Mouse (Mus musculus): ENCODE measurements around the gene Setmar. TPM values are rescaled to one million over a fixed set of nuclear protein-coding genes. Genes with fewer than 3 reads are reported as not detected.

Setmar gene
- polyA plus RNA-seq, 1 experiment from 2014 or later, result 2.1 TPM

GRCm38 (mm10) chr6:108091296-108091695 is 26.5 kb downstream of the Setmar start:
- ATAC-seq (no peak), DNase-seq (no peak)
- Histone ChIP-seq H3K36me3 (replicated peaks; ENCODE audit: insufficient read depth, low read length) (no peaks in the 10 kb centered on the region), H3K27ac (ENCODE audit: low read depth) (no peak overlapping the region), H3K4me3 (ENCODE audit: low read depth, low read length) (no peak overlapping the region), H3K4me2 (ENCODE audit: low read depth, low read length) (no peak overlapping the region), H3K27me3 (ENCODE audit: insufficient read depth, low read length) (no peaks in the 10 kb centered on the region), H3K9me3 (ENCODE audit: low read length) (no peaks in the 10 kb centered on the region), H3K4me1 (ENCODE audit: insufficient read depth) (no peaks in the 10 kb centered on the region), H3K9ac (replicated peaks) (no peak overlapping the region)
- no peak for TF ChIP-seq CTCF (IDR thresholded peaks at IDR 0.05; ENCODE audit: low read depth)
- TF ChIP-seq EP300 (IDR thresholded peaks at IDR 0.05; ENCODE audit: low read depth), result no peak
- 67% methylated on average over 1 of the region's 1 CpGs for WGBS (ENCODE audit: insufficient replicate concordance)

- DNase-seq (no peak), ATAC-seq (no peak)
- TF ChIP-seq CTCF (IDR thresholded peaks at IDR 0.05; ENCODE audit: low read depth) (no peak), EP300 (IDR thresholded peaks at IDR 0.05; ENCODE audit: low read depth) (no peak)
- no peak overlapping the region for H3K4me3 ChIP-seq (ENCODE audit: low read depth, low read length)
- no peak overlapping the region for H3K27ac ChIP-seq (ENCODE audit: low read depth)
- H3K4me2 ChIP-seq (ENCODE audit: low read depth, low read length), result no peak overlapping the region
- H3K27me3 ChIP-seq (ENCODE audit: insufficient read depth, low read length), result no peaks in the 10 kb centered on the region
- H3K9ac ChIP-seq (replicated peaks), result no peak overlapping the region
- 68% methylated on average over 3 of the region's 3 CpGs for WGBS (ENCODE audit: insufficient replicate concordance)
- no peaks in the 10 kb centered on the region for H3K4me1 ChIP-seq (ENCODE audit: insufficient read depth)
- H3K9me3 ChIP-seq (ENCODE audit: low read length), result no peaks in the 10 kb centered on the region
- no peaks in the 10 kb centered on the region for H3K36me3 ChIP-seq (replicated peaks; ENCODE audit: insufficient read depth, low read length)
Measured at GRCm38 (mm10) chr6:108092646-108093045, 27.8 kb downstream of the Setmar start.

- no peak overlapping the region for H3K27ac ChIP-seq (ENCODE audit: low read depth)
Measured at GRCm38 (mm10) chr6:108093449-108093848, 28.6 kb downstream of the Setmar start.

GRCm38 (mm10) chr6:108095445-108095844 is 30.6 kb downstream of the Setmar start:
- H3K4me3 ChIP-seq (ENCODE audit: low read depth, low read length), result no peak overlapping the region
- ATAC-seq (no peak), DNase-seq (no peak)
- H3K27me3 ChIP-seq (ENCODE audit: insufficient read depth, low read length), result no peaks in the 10 kb centered on the region
- 79% methylated on average over 5 of the region's 5 CpGs for WGBS (ENCODE audit: insufficient replicate concordance)
- no peaks in the 10 kb centered on the region for H3K36me3 ChIP-seq (replicated peaks; ENCODE audit: insufficient read depth, low read length)
- H3K9ac ChIP-seq (replicated peaks), result no peak overlapping the region
- no peak overlapping the region for H3K4me2 ChIP-seq (ENCODE audit: low read depth, low read length)
- H3K4me1 ChIP-seq (ENCODE audit: insufficient read depth), result no peaks in the 10 kb centered on the region
- H3K9me3 ChIP-seq (ENCODE audit: low read length), result no peaks in the 10 kb centered on the region
- TF ChIP-seq EP300 (IDR thresholded peaks at IDR 0.05; ENCODE audit: low read depth), result no peak
- TF ChIP-seq CTCF (IDR thresholded peaks at IDR 0.05; ENCODE audit: low read depth), result no peak
- no peak overlapping the region for H3K27ac ChIP-seq (ENCODE audit: low read depth)

More at GRCm38 (mm10) chr6:108093449-108093848, 28.6 kb downstream of the Setmar start:
- H3K4me1 ChIP-seq (ENCODE audit: insufficient read depth), result no peaks in the 10 kb centered on the region
- ATAC-seq (peak; percentile 72), DNase-seq (no peak)
- H3K36me3 ChIP-seq (replicated peaks; ENCODE audit: insufficient read depth, low read length), result no peaks in the 10 kb centered on the region
- no peak overlapping the region for H3K4me3 ChIP-seq (ENCODE audit: low read depth, low read length)
- no peak overlapping the region for H3K9ac ChIP-seq (replicated peaks)
- H3K9me3 ChIP-seq (ENCODE audit: low read length), result no peaks in the 10 kb centered on the region
- 70% methylated on average over 3 of the region's 3 CpGs for WGBS (ENCODE audit: insufficient replicate concordance)
- TF ChIP-seq EP300 (IDR thresholded peaks at IDR 0.05; ENCODE audit: low read depth) (peak; percentile 84), CTCF (IDR thresholded peaks at IDR 0.05; ENCODE audit: low read depth) (no peak)
- H3K27me3 ChIP-seq (ENCODE audit: insufficient read depth, low read length), result no peaks in the 10 kb centered on the region
- H3K4me2 ChIP-seq (ENCODE audit: low read depth, low read length), result no peak overlapping the region

DNA sequence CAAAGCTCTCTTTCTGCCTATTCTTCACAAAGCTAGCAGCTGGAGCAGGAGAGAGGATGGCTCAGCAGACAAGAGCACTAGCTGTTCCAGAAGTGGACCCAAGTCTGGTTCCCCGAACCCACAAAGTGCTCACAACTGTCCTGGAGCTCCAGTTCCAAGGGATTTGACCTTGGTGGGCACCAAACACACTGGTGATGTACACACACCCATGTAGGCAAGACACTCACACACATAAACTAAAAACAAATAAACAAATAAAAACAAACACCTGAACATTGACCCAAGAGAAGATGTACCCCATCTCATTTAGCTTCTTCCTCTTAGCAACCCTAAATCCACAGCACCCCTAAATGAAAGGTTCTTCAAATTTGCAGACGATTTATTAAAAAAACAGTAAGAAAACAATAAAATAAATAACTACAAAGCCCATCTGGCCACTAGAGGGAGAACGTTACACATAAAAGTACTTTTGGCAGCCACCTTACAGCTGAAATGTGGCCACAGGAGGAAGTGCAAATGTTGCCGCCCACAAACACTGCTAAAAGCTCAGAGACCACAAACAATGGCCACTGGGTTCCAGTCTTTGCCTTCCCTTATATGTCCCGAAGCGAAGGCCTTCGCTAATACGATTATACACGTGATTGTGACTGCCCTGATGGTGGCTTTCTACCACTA is 33.5 kb downstream of the Setmar start:
- peak; percentile 78 for ATAC-seq
- Histone ChIP-seq H3K4me2 (ENCODE audit: low read depth, low read length) (no peak overlapping the region), H3K36me3 (replicated peaks; ENCODE audit: insufficient read depth, low read length) (no peaks in the 10 kb centered on the region), H3K4me1 (ENCODE audit: insufficient read depth) (0 out of 2 replicates have a peak, but pooled peaks cover 6% of the 10 kb centered on the region), H3K9ac (replicated peaks) (no peak overlapping the region), H3K9me3 (ENCODE audit: low read length) (no peaks in the 10 kb centered on the region), H3K27me3 (ENCODE audit: insufficient read depth, low read length) (no peaks in the 10 kb centered on the region), H3K4me3 (ENCODE audit: low read depth, low read length) (no peak overlapping the region), H3K27ac (ENCODE audit: low read depth) (no peak overlapping the region)
- 6% methylated on average over 9 of the region's 9 CpGs for WGBS (ENCODE audit: insufficient replicate concordance)
- peak; percentile 62 for DNase-seq
- TF ChIP-seq EP300 (IDR thresholded peaks at IDR 0.05; ENCODE audit: low read depth) (0 out of 2 replicates have a peak, but pooled peaks have one; percentile 18), CTCF (IDR thresholded peaks at IDR 0.05; ENCODE audit: low read depth) (peak; percentile 78)

DNA sequence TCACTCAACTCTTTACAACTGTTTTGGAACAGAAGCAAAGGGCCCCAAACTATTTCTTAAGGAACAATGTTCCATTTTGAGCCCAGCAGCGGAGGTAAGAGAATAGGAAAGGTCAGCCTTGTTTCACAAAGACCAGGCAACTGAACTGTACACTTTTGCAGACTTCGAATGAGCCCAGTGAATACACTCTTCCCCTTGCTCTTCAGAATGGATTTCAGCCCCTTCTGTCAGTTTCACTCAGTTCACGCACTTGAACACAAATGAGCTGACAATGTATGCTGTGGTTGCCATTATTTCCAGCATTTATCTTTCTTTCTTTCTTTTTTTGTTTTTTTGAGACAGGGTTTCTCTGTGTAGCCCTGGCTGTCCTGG is 34.0 kb downstream of the Setmar start:
- no peaks in the 10 kb centered on the region for H3K27me3 ChIP-seq (ENCODE audit: insufficient read depth, low read length)
- H3K4me2 ChIP-seq (ENCODE audit: low read depth, low read length), result no peak overlapping the region
- H3K9me3 ChIP-seq (ENCODE audit: low read length), result no peaks in the 10 kb centered on the region
- H3K36me3 ChIP-seq (replicated peaks; ENCODE audit: insufficient read depth, low read length), result no peaks in the 10 kb centered on the region
- H3K9ac ChIP-seq (replicated peaks), result no peak overlapping the region
- 64% methylated on average over 3 of the region's 3 CpGs for WGBS (ENCODE audit: insufficient replicate concordance)
- 0 out of 2 replicates have a peak, but pooled peaks cover 6% of the 10 kb centered on the region for H3K4me1 ChIP-seq (ENCODE audit: insufficient read depth)
- no peak overlapping the region for H3K27ac ChIP-seq (ENCODE audit: low read depth)
- TF ChIP-seq CTCF (IDR thresholded peaks at IDR 0.05; ENCODE audit: low read depth), result no peak
- TF ChIP-seq EP300 (IDR thresholded peaks at IDR 0.05; ENCODE audit: low read depth), result no peak
- ATAC-seq (no peak), DNase-seq (no peak)
- no peak overlapping the region for H3K4me3 ChIP-seq (ENCODE audit: low read depth, low read length)
